Mouse (Mus musculus) natural killer cell, adult 2 months (primary cell): ENCODE data around the gene Fgf18.
A peak's percentile ranks its signal among the peaks of the same experiment; 100 is the strongest.

Experiments used
- DNase-seq, 2 experiments: peaks; one replicate each; pipeline ENCODE4 v3.0.0; 2022; ENCODE audit warnings: low spot score in 2 of 2

Gene Fgf18

GRCm38 (mm10) chr11:33147171-33147571 lies at the start of gene Fgf18:
Gene Fgf18 (minus strand): TSS chr11:33147400.
- no peak for DNase-seq

- no peak for DNase-seq
These were observed 49.4 kb upstream of the Fgf18 start for GRCm38 (mm10) chr11:33196447-33197132.

GRCm38 (mm10) chr11:33195531-33196446 lies 48.6 kb upstream of the Fgf18 start:
- DNase-seq, result no peak

- no peak for DNase-seq
These were observed 47.9 kb upstream of the Fgf18 start for GRCm38 (mm10) chr11:33195061-33195460.

DNA sequence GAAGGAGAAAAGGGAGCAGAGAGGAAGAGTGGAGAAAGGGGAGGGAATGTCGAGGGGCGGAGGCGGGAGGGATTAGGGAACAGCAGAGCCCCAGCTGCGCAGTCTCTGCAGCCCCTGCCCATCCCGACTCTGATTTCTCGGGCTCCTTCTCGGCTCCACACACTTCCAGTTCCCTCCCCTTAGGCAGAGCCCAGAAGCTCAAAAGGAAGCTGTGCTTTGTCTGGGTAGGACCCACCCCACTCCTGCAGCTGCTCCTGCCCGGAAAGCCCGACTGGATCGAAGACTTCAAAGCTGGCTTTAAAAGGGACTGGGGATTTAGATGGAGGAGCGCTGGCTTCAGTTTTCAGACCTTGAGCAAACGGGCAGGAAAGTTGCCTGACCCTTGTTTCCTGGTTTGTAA lies 46.5 kb upstream of the Fgf18 start:
- DNase-seq, result no peak

- no peak for DNase-seq
These were observed 34.6 kb upstream of the Fgf18 start for GRCm38 (mm10) chr11:33181804-33182203.

DNA sequence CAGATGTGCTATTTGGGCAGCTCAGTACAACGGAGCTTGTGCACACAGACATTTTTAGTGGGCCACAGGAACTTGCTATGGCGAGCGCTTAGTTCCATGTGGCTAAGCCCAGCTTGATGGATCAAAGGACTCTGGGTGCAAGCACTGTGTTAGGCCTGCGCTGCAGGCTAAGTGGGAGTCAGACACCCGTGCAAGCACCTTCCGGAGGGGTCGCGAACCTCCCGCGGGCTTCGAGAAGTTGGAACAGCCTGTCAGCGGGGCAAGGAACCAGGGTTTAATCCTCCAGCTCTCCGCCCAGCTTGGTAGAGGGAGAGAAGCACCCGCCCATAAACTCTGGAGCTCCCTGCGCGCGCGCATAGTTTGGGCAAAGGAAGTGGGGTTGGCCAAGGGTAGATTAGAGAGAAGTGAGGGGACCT lies 33.5 kb upstream of the Fgf18 start:
- DNase-seq, result no peak

GRCm38 (mm10) chr11:33179802-33180201 lies 32.6 kb upstream of the Fgf18 start:
- DNase-seq, result no peak

DNA sequence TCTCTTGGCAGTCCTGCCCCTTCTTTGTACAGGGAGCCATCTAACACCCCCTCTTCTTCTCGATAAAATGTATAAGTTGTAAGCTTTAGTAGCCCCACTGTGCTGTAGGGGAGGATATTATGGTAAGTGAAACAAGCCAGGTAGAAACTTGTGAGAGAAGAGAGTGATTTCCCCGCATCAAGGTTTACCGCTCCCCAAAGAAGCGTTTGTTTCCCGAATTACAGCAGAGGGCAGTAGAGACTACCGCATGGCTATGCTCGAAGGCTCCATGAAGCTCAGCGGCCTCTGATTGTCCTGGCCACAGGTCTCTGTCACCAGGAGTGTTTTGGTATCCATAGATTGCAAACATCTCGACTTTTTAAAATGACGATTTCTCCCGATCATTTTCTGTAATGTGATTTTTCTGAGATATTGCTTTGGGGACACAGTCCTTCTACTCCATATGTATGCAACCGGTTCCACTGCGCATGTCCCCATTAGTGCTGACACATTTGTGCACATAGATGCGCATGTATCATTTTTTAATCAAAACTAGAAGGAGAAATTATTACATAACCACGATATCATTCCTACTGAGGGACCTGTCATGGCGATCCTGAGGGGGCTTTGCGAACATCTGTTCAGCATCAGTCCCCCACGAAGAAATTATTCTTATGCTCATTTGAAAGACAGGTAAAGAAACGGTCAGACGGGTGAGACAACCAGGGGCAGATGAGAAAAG lies 29.5 kb upstream of the Fgf18 start:
- DNase-seq, result no peak

DNA sequence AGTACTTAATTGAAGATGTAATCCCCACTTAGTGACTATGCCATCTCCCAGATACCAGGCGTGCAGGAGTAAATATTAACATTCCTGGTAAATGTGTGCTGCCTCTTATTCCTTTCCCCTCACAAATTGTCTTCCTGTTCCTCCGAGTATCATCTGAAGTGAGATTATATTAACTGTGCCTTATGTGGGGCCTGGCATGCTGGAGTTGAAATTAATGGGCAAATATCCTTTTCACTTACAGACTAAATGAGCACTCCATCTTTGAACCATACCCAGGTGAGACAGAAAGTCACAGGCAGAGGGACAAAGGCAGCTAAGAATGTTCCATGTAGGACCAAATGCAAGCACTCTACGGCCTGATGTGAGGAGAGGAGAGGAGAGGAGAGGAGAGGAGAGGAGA lies 28.6 kb upstream of the Fgf18 start:
- DNase-seq, result no peak

- DNase-seq, result peak; percentile 48 to 49
These were observed 23.3 kb upstream of the Fgf18 start for GRCm38 (mm10) chr11:33170489-33170888.

- DNase-seq, result peak; percentile 99
These were observed 15.9 kb upstream of the Fgf18 start, which contains the start of gene Npm1 for GRCm38 (mm10) chr11:33162998-33163506. Gene Npm1 (minus strand): TSS chr11:33163206.

GRCm38 (mm10) chr11:33162211-33162997 lies 15.2 kb upstream of the Fgf18 start:
- DNase-seq, result peak; percentile 76 to 77

DNA sequence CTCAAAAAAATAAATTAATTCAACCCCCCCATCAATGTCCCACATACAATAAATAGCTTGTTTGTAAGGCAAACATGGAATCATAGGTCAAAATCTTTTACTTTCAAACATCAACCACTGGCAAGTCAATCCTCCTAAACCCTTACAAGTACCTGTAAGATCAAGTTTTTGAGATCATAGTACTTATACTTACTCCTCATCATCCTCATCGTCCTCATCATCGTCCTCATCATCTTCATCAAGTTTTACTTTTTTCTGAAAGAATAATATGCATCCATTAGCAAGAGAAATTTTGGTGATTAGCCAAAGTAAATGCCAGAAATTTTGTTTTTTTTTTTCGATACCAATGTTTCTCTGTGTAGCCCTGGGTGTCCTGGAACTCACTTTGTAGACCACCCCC lies 12.5 kb upstream of the Fgf18 start:
- no peak for DNase-seq

DNA sequence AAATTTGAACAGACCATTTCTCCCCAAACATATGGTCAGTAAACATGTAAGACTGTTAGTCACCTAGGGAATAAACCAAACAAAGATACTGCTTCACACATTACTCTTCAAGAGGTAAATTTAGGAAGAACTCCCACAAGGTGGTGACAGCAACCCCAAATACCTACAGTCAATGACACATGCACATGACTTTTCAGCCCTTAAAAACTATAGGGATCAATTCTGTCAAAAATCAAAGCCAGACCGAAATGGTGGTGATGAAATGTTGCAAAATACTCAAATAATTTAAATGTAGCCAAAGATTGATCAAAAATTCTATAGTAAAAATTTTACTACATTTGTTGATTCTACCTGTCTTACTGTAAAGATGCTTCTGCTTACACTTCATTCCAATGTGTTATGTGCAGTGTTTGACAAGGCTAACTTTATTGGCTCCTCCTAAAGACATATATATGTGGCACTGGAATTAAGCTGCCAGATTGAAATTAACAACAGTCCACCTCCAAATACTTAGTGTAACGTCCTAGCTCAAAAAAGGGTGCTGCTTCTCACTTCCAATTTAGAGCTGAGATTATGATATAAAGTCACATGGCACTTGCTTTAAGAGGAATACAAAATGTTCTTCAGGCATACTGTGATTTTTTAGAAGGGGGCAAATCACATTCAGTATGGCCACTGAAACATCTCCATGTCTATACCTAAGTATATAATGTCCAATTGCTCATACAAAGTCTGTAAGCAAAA lies 10.4 kb upstream of the Fgf18 start:
- DNase-seq, result no peak

DNA sequence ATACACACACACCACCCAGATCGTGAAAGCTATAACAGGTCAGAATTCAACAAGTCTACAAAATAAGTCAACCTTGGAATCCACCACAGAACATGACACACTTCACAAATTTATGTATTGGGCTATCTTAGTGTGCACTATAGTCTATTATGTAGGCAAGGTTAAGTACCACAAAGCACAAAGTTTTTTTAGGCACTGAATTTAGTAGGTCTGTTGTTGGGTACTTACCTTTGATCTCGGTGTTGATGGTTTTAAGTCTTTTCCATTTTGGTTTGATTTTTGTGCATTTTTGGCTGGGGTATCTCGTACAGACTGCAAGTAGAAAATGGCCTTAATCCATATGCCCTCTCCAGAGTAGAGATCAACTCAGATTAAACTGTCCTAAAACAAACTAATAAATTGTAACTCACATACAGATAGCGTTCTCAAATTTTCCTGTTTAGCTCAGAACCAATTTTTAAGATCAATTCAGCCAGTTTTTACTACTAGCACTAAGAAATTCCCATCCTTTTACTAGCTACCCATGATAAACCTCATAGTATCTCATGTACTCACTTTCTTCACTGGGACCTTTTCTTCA lies 9.3 kb upstream of the Fgf18 start:
- DNase-seq, result no peak

GRCm38 (mm10) chr11:33154459-33154858 lies 7.3 kb upstream of the Fgf18 start:
- no peak for DNase-seq

DNA sequence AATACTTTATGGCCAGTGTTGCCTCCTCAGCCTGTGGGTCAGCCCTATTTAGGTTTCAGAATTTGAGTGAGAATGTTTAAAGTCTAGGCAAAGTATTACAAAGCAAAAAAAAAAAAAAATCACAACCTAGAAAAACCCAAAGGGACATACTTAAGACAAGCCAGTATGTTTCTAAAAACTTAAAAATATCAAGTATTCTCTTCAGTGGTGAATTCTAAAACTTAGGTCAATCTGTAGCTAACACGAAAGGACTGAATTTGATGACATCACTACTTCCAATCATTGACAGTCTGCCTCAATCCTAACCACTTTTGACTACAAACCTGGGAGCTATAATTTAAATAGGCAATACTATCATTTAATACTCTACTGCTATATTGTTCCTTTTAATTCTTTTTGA lies 5.8 kb upstream of the Fgf18 start:
- DNase-seq, result no peak

DNA sequence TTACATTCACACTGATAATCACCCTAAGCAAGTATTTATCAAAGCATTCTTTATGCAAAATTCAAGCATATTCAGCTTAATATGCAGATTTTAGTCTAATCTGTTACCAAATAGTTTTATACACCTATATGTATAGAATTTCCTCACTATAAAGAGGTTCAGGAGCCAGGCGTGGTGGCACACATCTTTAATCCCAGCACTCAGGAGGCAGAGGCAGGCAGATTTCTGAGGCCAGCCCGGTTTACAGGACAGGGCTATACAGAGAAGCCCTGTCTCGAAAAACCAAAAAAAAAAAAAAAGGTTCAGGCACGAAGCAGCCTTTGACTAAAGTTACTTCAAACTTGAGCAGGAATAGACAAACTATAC lies 4.6 kb upstream of the Fgf18 start:
- DNase-seq, result no peak

DNA sequence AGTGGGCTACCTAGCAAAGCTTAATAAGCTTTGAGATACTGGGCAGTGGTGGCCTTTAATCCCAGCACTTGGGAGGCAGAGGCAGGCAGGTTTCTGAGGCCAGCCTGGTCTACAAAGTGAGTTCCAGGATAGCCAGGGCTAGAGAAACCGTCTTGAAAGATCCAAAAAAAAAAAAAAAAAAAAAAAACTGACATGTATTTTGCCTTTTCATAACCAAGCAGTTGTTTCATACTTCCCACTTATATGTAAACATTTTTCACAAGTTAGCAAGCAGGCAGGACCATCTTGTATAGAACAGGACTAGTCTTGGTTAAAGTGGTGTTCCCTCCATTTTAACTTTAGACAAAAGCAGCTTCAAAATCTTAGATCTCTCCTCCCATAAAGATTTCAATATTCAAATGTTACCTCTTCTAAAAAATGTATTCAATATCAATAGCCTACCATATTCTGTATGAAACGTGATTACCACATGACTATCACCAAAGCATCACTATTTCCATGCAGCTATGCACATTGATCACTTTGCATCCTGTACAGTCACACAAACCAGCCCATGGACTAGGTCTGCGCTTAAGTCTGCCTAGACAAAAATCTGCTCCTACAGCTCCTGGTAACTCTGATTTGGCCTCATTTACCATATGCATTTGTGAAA lies 4.1 kb upstream of the Fgf18 start:
- no peak for DNase-seq
